Mouse (Mus musculus): Measurements from ENCODE around the gene Atp5l. TPM values are rescaled to one million over a fixed set of nuclear protein-coding genes. Genes with fewer than 3 reads are reported as not detected.
A peak's percentile ranks its signal among the peaks of the same experiment; 100 is the strongest.

The Atp5l gene
- total RNA-seq, 2 experiments from 2014 or later = 671 to 820 TPM

- DNase-seq (ENCODE audit: low spot score) = no peak
Measured at GRCm38 (mm10) chr9:44897024-44897423, 23.5 kb downstream of the Atp5l start.

DNA sequence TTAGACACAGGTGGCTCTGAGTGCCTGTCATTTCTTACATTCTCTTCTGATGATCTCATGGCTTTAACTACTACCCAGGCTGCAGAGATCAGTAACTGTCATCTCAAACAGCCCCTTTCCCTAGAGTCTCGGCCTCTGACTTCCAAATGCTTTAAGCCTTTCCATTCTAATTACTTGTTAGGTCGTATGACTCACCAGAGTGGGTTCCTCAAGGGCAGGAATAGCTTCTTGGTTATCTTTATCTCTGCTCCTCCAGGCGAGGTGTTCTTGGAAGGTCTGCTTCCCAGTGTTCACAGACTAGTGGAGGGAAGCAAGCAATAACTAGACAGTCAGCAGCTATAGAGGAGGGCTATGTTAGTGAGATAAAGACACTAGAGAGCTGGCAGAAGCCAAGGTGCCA is 27.9 kb downstream of the Atp5l start:
- no peak for DNase-seq (ENCODE audit: low spot score)

GRCm38 (mm10) chr9:44891210-44891609 is 29.3 kb downstream of the Atp5l start:
- no peak for DNase-seq (ENCODE audit: low spot score)

- DNase-seq (ENCODE audit: low spot score) = no peak
Measured at GRCm38 (mm10) chr9:44890122-44890521, 30.4 kb downstream of the Atp5l start.

GRCm38 (mm10) chr9:44888114-44888624 is 32.4 kb downstream of the Atp5l start:
- no peak for DNase-seq (ENCODE audit: low spot score)

DNA sequence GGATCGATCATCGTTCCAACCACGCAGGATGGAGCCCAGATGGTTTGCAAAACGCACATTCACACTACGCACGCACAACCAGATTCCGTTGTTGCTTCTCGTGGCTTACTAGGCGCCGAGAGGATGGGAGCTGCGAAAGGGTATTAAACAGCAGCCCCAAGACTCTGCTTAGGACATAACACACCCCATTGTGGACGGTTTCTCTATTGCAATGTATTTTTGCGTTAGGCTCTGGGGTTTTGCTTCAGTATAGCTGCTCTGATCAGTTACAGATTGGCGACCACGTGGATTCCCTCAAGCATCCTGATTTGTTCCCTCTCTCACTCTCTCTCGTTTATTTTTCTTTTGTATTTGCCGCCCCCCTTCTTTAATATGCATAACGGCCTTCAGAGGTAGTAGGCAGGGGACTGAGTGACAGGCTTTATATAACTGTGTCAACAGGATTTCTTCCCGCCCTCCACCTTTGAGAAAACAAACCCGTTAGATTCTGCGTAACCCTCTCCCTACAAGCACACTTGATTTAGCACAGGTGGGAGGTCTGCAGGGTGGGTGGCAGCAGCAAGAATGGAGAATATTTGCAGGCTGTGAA is 37.5 kb downstream of the Atp5l start:
- DNase-seq (ENCODE audit: low spot score) = no peak

DNA sequence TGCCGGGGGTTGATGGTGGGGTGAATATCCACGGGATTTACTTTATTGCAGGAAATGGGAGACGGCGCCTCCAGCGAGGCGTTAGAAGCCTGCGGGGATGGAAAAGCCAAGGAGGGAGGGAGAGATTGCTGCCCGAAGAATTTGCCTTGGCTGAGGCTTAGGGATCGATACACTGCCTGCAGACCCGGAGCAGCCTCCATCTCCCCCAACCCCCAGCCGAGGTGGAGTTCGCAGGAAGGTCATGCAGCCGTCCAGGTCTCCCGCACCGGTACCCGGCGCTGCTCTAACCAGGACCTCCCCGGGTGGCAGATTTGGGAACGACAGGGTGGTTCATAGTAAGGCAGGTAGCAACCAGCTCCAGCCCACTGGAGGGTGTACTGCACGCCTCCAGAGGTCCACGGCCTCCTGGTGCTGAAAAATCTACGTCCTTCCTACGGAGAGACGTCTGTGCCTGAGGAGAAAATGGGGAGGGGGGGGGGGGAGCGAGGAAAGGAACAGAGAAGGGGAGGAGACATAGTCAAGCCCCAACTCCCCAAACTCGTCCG is 38.0 kb downstream of the Atp5l start:
- peak; percentile 31 for DNase-seq (ENCODE audit: low spot score)

- DNase-seq (ENCODE audit: low spot score) = peak; percentile 58
Measured at GRCm38 (mm10) chr9:44881941-44882435, 38.6 kb downstream of the Atp5l start.

DNA sequence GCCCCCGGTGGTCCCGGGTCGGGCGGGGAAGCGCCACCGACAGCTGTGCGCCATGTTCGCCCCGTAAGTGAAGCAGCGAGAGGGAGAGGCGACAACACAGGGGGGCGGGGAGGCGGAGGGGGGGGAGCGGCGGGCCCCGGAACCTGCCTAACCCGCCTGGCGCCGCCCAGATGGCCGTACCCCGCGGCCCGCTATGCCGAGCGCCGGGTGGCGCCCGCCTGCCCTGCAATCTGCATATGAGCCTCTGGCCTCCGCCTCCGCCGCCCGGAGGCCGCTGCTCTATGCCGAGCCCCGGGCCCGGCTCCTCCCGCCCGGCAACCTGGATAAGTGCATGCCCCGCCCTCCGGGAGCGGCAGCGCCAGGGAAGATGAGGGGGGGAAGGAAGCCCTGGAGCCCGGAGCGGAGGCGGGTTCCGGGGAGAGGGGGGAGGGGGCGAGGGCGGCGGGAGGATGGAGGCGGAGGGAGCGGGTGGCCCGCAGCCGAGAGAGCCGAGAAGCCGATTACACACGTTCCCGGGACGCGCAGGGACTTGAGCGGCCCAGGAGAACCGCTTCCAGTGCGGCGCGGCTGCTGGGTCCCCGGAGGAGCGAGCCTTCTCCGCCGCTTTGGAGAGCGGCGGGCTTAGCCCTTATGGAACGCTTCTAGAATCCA is 39.2 kb downstream of the Atp5l start, which contains the start of gene Kmt2a:
TSS of gene Kmt2a (minus strand) at position 76 of the 651 bp plus-strand sequence.
- DNase-seq (ENCODE audit: low spot score) = peak; percentile 99

GRCm38 (mm10) chr9:44880309-44881081 is 40.0 kb downstream of the Atp5l start:
- DNase-seq (ENCODE audit: low spot score) = no peak

GRCm38 (mm10) chr9:44879694-44880271 is 40.8 kb downstream of the Atp5l start:
- no peak for DNase-seq (ENCODE audit: low spot score)

DNA sequence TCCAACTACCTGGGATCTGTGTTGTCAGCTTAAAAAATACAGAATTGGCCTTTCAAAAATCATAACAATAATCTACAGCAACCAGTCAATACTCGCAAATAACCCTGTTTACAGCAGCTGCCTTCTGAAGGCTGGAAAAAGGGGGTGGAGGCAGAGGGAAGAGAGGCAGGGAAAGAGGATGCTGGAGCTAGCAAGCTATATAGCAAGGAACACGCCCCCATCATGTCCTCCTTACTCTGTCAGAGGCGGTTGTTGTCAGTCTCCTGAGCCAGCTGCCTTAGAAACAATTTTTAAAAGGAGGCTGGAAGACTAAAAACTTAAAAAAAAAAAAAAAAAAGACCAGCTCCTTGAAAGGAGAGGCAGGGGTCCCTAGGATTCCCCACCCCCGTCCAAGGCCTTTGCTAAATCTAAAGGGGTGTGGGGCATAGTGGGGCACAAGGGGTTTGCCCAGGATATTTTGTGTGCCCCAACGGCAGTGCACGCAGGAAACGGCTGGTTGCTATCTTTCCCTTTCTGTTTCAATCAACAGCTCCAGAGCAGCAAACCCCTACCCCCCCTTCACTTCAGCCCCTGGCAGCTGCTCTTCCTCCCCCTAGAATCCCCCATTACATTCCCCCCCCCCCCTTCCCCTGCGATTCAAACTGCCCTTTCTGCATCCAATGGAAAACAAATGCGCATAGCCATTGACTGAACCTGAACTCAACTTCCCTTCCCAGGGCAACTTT is 41.6 kb downstream of the Atp5l start:
- DNase-seq (ENCODE audit: low spot score) = no peak

DNA sequence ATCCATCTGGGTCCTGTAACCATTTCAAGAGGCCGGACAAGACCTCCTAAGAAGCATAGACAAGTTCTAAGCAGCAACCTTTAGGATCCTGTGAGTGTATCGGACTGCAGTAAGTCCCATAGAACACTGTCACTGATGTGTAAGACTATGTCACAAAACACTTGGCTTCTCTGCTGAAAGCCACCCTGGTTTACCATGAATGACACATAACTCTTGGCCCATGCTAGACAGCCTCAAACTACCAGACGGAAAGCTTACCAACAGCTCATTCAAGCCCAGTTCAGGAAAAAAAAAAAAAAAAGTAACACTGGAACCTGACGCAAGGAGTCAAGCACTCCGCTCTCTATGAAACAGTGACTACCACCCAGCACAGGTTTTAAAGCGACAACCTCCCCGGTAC is 42.9 kb downstream of the Atp5l start:
- DNase-seq (ENCODE audit: low spot score) = no peak

DNA sequence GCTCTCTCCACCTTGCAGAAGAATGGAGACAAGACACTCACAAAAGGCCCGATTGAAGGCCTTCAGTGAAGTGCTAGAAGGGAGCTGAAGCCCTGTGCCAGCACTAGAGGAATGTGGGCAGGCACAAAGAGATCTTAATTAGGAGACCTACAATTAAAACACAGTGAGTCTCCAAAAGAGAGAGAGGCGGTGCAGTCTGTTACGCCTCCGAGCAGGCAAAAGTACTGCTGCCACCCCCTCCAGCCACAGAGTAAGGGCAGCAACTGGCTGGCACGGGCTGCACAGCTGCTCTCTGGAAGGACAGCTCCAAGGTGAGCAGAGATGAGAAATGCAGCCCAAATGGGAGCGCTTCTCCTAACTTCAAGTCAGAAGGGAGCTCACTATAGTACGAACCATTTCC is 45.1 kb downstream of the Atp5l start:
- peak; percentile 38 for DNase-seq (ENCODE audit: low spot score)

GRCm38 (mm10) chr9:44874198-44874597 is 46.3 kb downstream of the Atp5l start:
- DNase-seq (ENCODE audit: low spot score) = no peak

- no peak for DNase-seq (ENCODE audit: low spot score)
Measured at GRCm38 (mm10) chr9:44873665-44874064, 46.9 kb downstream of the Atp5l start.

GRCm38 (mm10) chr9:44868336-44869094 is 52.0 kb downstream of the Atp5l start:
- peak; percentile 58 for DNase-seq (ENCODE audit: low spot score)

GRCm38 (mm10) chr9:44867664-44868063 is 52.9 kb downstream of the Atp5l start:
- no peak for DNase-seq (ENCODE audit: low spot score)

- DNase-seq (ENCODE audit: low spot score) = no peak
Measured at GRCm38 (mm10) chr9:44866501-44867240, 53.9 kb downstream of the Atp5l start.
